17 mouse cellular contexts compared by ENCODE assay signal in the genomic region with DNA sequence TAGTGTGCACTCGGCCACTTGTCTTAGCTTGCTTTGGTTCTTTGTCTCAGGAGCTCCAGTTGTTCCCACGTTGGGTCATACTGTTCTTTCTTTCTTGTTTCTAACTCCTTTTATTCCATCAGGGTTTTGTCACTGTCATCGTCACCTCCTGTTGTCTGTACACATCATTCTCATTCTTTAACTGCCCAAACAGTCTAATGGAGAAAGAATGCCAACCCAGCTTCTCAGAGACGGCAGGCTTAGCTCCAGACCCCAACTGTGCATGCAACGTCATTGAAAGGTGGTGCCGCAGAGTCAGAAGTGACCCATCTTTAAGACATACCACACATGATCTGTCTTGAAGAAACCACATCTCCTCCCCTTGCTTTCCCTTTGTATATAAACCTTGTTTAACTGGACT. TPM values are rescaled to one million over a fixed set of nuclear protein-coding genes. Genes with fewer than 3 reads are reported as not detected.
"Had no signal": no experiment of that assay in that cellular context is flagged by ENCODE, and none has a peak within 500 bp of the region (broad histone marks: within the 10 kb centered on the region; RNA-seq: fewer than 3 reads in every experiment).

No protein-coding gene starts in this region.

- DNase-seq: retina, postnatal 1 day; right cerebral cortex, adult 18-20 months; right cerebral cortex, postnatal 14 days; right cerebral cortex, postnatal 25 days; right cerebral cortex, postnatal 4 days; spleen, adult 18-20 months; thymus, adult 18-20 months; thymus, adult 2 months; thymus, postnatal 14 days; thymus, postnatal 25 days; thymus, postnatal 36 days; thymus, postnatal 4 days had no signal

- H3K9ac ChIP-seq: neural tube, embryonic 13.5 days; neural tube, embryonic 15.5 days; stomach, embryonic 15.5 days had no signal

- H3K27me3 ChIP-seq: neural tube, embryonic 13.5 days; neural tube, embryonic 15.5 days; stomach, embryonic 15.5 days had no signal

- H3K4me3 ChIP-seq: neural tube, embryonic 13.5 days; neural tube, embryonic 15.5 days; stomach, embryonic 15.5 days had no signal

- H3K9me3 ChIP-seq: neural tube, embryonic 13.5 days; neural tube, embryonic 15.5 days; stomach, embryonic 15.5 days had no signal

- H3K36me3 ChIP-seq: neural tube, embryonic 13.5 days; neural tube, embryonic 15.5 days; stomach, embryonic 15.5 days had no signal

- H3K4me1 ChIP-seq: neural tube, embryonic 13.5 days; stomach, embryonic 15.5 days had no signal

- H3K4me2 ChIP-seq: neural tube, embryonic 13.5 days; neural tube, embryonic 15.5 days; stomach, embryonic 15.5 days had no signal

- H3K27ac ChIP-seq: neural tube, embryonic 13.5 days; neural tube, embryonic 15.5 days; stomach, embryonic 15.5 days; stomach, postnatal 0 days had no signal

RNA-seq across cellular contexts. Expression of a gene that starts 31.0 kb away (rescaled TPM):
- total RNA-seq: neutrophil, adult 5-6 weeks had no signal
